Mouse (Mus musculus): Measurements from ENCODE around the gene Acat3. TPM values are rescaled to one million over a fixed set of nuclear protein-coding genes. Genes with fewer than 3 reads are reported as not detected.
"Not testable (repeated sequence)": the region's sequence is repeated elsewhere in the genome, so short reads cannot be mapped to it uniquely, and the experiment has no call there.

Gene Acat3
- total RNA-seq, 1 experiment from 2014 or later, result 2.0 TPM

DNA sequence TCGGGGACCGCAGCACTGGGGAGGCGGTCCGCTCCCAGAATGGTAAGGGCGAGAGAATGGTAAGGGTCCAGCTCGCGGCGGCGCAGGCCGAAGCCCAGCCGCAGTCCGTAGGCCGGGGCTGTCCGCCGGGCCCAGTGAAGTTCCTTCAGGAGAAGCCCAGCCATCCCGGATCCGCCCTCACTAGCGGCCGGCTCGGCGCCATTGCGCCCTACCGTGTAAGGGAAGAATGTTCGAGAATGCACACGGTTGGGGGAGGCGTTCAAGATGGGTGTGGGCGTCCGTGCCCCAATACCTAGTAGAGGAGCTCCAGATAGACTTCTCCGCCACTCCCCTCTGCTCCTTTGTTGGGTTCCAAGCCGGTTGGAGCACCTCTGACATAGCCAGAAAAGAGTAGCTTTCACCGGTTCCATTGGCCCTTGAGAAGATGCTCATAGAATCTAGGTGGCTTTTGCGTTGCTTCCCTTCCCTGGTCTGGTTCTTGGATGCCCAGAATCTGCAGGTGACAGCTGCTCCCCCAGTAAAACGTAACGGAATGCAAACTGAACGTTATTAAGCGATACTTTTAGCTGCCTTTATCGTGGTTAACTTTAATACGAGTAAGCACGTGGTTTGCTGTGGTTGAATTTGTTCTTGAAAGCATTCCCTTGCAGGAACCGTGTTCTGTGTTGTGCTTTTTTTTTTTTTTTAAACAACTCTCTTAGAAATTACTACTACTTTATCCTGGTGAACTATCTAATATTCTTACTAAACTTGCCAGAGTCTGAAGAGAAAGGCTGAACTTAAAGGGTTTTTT lies 23.6 kb downstream of the Acat3 start:
- DNase-seq, result peak; percentile 32

DNA sequence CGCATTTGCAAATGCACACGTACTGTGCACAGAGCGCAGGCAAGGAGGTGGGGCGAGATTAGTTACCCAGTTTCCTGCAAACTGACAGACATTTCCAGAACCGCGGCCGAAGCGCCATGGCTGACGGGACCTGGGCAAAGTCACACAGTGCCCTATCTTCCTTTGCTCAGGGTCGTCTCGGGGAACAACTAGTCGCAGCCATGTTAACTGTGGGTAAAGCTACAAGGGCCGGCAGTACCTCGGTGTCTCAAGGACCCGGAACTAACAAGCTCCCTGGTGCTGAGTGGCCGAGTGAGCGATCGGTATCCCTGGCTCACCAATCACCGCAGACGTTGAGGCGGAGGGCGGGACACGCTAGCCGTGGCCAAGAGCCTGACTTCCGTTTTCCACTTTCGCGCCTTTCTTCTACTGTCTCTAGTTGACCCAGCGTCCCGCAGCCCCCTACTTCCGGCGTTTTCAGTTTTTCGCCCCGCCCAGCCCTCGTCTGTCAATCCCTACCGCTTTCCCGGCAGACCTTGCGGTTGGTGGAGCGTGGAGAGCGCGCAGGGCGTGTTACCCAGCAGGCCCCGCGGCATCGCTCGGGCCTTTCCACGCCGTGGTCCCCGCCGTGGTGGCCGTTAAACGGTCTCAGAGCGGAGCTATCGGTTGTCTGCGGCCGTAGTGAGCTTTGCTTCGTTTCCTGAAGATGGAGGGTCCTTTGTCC lies 24.4 kb downstream of the Acat3 start, which contains the start of gene Mrpl18:
Mrpl18 (minus strand) TSS at position 465 of the 703 bp plus-strand sequence.
- peak; percentile 97 for DNase-seq

DNA sequence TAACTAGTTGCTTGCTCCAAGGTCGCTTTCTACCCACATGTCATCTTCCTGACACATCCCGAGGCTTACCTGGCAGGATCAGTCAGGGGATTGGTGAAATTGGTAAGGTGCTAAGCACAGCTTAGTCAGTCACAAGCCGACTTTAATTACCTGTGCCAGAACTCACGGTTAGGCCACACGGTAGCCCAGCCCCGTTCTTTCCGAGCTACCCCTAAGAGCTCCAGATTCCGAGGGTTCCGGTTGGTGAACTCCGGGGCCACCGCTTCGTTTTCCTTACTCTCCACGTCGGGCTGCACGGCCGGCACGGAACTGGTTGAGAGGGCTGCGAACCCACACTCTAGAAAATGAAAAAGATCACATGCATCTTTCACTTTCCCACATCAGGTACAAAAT lies 24.9 kb downstream of the Acat3 start, which contains the start of gene Tcp1:
Tcp1 (plus strand) TSS at position 214 of the 393 bp plus-strand sequence.
- peak; percentile 14 for DNase-seq

DNA sequence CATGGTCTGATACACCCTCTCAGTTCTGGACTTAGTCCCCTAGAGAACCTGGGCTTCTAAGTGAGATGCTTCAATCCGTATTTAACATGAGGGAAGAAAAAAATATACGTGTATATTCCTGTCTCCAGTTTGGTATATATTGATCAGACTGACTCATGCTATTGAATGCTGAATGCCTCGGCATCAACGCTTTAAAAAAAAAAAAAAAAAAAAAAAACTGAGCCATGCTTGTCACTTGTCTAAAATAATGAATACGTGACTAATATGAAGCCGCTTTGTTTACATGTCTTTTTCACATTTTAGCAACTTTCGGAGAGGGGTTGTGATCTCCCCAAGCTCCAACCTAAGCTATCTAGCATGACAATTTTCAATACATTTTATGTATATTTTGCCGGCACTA lies 30.0 kb downstream of the Acat3 start:
- no peak for DNase-seq

DNA sequence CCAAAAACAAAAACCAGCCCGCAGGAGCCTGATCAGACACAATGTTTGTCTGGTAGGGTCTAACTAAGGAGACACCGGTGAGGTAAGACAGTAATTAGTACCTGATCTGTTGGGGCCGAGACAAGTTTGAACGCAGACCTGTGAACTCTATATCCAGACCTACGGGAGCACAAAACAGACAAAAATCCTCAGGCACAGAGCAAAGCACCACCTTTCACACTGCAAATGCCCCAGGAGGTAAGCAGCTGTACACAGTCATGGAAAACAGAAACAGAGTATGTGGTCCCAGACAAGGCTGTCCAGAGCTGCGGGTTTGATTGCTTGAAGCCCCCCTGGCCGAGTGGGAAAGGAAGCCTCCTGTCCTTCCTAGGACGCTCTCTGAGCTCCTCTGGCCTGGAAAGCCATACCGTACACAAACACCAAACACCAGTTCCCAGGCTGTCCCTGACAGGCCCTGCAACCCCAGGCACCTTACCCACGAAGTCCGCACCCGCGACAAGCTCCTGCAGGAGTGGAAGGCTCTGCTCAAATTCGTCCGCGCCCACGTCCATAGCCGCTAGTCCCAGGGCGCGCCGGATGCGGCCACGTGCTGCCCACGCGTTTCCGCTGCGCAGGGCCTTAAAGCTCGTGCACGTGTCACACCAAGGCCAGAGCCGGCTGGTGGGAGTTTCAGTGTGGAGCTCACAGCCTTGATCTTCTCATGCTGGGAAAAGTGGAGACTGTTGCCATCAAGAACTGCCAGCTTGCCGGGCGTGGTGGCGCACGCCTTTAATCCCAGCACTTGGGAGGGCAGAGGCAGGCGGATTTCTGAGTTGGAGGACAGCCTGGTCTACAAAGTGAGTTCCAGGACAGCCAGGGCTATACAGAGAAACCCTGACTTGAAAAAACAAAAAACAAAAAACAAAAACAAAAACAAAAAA lies 30.8 kb downstream of the Acat3 start, which contains the start of gene Pnldc1:
Pnldc1 (minus strand) TSS at position 870 of the 920 bp plus-strand sequence.
- peak; percentile 23 for DNase-seq

DNA sequence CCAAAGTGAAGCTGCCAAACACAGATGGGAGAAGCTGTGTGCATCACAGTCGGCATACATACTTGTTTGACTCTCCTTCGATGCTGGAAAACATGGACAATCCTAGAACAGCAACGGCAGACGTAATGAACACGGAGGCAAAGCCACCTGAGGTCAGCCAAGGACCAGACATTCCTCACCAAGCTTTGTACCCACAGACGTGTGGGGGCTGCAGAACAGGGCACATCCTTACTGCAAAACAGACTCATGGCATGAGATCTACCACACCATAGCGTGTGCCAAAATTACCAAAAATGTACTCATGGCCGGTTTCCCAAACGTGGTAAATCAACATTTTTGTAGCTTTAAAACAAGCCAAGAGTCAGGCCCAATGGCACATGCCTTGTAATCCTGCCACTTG lies 34.0 kb downstream of the Acat3 start:
- no peak for DNase-seq

DNA sequence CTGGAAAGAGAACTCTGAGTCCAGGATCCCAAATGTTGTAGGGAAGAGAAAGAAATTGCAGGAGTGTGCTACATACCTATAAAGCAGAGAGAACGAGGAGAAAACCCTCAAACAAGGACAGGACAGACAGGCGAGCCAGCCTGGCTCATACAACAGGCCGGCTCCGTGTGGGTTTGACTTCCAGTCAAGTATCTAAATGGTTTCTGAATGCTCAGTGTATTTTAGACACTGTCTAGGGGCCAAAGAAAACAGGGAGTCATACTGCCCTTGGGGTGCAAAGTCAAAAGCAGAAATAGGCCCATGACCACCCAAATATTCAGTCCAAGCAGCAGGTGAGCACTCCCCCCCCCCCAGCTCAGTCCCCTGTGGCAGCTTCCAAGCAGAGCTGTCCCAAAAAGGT lies 34.6 kb downstream of the Acat3 start:
- DNase-seq, result no peak

DNA sequence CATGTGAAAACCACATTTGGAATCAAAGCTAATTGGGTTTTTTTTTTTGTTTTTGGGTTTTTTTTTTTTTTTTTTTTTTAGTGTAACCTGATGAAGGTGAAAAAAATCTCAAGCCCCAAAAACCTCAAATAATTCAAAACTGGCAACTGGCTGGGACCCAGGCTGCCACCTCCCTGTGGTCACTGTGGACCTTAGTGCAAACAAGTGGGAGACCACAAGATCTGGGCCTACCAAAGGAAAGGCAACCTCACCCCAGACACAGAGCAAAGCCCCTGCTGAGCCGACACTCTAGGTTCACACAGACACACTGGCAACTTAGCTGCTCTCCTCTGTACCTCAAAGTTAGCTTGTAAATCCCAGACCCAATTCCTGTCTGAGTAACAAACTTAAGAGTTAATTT lies 36.1 kb downstream of the Acat3 start:
- no peak for DNase-seq

DNA sequence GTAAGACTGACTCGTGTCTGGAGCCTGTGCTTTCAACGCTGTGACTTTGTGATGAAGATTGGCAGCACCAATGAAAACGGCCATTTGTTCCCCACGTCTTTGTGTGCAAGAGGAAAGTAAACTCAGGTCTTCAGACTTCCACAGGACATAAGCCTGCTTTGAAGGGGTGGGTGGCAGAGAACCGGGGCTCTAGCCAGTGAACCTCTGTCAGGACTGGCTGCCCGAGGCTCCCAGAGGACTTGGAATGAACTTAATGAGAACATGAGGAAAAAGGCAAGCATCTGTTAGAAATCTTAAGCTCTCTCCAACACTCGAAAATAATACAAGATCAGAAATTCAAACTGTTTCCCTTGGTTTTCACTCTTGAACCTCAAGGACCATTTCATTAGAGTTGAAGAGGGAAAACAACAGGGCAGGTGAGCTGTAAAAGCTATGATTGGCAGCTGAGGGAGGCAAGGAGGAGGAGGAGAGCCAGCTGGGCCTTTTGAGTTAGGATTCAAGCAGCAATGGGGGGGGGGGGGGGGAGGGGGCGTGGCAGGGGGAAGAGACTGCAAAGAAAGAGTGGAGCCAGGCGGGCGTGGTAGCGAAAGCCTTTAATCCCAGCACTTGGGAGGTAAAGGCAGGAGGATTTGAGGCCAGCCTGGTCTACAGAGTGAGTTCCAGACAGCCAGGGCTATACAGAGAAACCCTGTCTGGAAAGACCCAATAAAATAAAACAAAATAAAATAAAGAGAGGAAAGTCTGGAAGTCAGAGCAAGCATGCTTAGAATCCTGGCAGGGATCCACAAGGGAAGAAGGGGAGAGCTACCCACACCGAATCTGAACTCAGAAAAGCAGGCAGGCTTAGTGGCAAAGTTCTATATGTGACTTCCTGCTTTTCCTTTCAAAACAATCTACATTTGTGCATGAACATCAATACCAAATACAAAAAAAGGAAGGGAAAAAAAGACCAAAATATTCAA lies 36.7 kb downstream of the Acat3 start:
- no peak for DNase-seq

DNA sequence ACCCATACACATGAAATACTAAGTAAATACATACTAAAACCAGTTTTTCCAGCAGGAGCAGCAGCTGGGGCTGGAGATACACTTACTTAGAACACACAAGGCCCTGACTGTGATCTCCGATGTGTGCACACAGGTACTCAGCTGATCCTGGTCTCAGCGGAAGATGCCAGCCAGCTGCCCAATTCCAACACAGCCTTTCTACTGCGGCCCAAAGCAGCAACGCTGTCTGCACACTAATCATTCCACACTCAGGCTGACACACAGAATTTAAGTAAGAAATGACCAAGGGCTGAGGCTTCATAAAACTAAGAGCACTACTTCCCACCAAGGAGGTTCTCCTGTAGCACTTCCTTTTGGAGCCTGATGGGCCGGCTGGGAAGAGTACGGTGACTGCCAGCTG lies 38.1 kb downstream of the Acat3 start:
- no peak for DNase-seq

DNA sequence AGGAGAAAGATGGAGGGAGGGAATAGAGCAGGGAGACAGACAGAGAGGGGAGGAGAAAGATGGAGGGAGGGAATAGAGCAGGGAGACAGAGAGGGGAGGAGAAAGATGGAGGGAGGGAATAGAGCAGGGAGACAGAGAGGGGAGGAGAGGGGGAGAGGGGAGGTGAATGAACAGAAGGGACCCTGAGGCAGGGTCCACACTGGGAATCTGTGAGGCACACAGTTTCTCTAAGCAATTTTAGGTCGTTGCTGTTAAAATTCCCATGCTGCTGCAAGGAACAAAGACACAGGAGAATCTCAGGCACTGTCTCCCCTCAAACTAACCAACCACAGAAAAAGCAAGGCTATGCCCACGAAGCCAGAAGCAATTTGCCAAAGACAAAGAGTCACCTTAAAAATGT lies 41.8 kb downstream of the Acat3 start:
- DNase-seq, result not testable (repeated sequence)

DNA sequence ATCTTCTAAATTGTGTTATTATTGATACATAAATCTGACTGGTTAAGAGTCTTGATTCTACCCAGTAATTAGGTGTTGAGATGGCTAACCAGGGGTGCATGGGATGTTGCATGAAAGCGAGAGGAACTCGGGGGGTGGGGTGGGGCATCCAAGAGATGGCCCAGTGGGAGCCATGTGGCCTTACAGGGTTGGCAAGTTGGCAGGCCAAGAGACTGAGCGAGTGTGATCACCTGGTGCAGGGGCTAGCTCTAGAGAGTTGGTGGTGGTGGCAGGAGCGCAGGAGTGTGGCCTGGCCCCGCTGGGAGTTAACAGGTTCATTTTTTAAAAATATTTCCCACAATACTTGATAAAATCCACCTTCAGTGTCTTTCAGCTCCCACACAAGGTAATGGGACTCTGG lies 42.7 kb downstream of the Acat3 start:
- no peak for DNase-seq

DNA sequence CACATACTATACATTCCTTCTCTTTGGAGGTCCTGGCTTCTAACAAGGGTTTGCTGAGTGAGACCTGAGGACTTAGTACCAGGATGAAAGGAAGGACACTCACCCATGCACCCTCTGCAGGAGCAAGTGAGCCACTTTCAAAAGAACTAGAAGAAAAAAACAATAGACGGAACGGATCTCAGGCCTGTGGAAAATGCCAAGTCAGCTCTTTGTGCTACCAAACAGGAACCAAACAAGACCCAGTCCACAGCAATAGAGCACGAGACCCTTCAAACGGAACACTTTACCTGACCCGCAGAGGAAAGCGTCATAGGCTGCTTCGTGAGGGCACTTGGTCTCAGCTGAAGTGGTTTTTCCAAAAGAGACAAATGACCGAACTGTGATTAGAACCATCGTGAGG lies 48.4 kb downstream of the Acat3 start:
- DNase-seq, result no peak

DNA sequence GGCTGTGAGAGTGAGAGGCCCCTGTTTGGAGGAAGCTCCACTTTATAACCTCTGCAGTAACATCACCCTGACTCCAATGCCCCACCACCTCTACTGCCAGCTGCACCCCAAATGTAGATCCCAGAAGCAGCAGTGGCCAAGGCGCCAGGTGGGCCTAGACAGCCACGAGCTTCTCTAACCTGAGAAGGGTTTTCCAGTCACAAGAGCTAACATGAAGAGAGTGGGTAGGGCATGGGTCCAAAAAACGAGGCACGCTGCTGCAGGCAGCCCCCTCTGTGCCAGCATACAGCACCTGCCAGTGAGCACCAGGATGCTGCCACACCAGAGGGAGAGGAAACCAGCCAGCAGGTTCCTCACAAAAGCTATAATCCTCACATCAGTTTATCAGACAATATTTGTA lies 49.3 kb downstream of the Acat3 start:
- no peak for DNase-seq

DNA sequence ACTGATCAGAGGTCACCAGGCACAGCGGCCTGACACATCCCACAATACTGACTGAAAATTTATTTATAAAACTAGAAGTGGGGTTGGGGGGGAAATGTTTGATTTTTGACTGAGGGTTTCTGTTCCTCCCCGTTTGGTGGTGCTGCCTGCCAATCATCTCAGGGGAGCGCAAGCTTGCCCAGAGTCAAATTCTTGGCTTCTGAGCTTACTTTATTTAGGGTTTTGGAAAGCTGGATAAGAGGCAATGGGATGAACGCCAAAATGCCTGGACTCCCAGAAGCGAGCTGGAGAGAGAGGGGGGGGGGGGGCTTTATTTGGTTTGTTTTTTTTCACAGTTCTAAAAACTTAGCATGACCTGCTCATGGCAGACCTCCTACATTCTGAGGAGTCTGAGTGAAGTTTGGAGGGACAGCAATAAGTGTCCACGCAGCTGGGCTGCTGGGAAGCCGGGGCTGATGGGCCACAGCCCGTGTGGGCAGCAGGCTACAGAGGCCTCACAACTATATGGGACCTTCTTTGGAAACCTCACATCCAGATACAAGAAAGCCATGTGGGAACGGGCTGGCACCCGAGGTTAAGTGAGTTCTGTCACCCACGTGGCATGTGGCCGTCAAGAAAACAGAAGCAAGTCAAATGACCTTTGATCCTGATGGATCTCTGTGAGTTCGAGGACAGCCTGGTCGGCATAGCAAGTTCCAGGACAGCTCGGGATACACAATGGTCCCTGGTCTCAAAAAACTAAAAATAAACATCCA lies 53.2 kb downstream of the Acat3 start:
- no peak for DNase-seq

DNA sequence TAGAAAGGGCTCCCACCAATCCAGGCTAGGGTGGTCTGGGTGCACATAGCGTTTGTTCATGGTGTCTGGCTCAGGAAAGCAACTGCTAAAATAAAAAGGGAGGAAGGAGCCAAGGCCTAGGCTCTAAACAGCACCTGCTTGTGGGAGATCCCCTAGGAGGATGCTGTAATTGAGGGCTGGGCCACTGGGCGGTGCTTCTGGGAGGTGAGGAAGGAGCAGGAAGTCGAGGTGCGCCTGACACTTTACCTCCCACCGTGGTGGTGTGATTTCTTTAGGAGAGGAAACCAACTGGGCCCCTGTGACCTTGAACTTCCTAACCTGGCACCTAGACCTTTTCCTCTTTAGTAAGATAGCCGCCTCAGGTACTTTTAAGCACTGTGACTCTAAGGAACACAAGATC lies 53.8 kb downstream of the Acat3 start:
- DNase-seq, result no peak

DNA sequence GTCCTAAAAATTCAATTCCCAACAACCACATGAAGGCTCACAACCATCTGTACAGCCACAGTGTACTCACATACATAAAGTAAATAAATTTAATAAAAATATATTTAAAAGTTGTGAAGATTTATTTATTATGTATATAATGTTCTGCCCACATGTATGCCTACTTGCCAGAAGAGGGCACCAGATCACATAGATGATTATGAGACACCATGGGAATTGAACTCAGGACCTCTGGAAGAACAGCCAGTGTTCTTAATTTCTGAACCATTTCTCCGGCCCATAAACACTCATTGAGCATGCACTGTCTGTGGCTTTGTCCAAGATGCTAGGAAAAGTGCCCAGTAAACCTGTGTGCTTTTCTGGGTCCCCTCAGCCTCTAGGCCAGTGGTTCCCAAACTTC lies 59.2 kb downstream of the Acat3 start:
- no peak for DNase-seq

DNA sequence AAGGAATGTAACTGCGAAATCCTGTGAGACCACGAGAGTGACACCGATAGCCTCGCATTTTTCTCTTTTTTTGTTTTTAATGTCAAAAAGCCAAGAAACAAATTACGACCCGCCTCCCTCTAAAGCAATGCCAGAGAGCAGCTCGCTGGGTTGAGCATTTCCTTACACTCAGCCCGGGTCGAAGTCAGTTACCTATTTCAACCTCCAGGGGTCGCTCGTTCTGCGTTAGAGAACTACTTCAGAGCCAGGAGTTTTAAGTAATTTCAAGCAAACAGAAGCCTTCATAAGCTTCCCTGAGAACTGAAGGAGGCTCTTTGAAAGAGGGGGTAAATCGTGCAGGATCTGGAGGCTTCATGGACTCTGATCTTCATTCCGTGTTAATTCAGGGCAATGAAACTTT lies 60.2 kb downstream of the Acat3 start:
- DNase-seq, result peak; percentile 72

DNA sequence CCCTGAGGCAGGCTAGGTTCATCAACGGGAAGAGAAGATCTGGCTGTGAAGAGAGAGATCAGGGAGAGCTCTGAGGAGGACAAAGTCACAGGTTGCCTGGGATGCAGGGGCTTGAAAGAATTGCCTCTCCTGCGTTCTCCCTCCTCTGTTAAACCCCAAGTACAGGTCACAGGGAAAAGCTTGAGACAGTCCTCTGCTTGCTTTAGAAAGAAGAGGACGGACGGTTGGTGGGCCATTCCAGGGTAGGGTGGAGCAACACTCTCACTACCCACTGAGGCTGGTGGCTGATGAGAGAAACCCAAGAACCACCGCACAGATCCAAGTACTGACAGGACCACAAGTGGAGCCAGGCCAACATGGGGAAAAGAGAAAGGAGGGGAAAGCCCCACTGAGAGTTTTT lies 64.7 kb downstream of the Acat3 start, which contains the start of gene Mrgprh:
Mrgprh (plus strand) TSS at position 301 of the 400 bp plus-strand sequence.
- DNase-seq, result no peak
